ENCODE assay signal across 7 mouse cellular contexts in genomic region chr1:156222205-156223000, GRCm38 (mm10). TPM values are rescaled to one million over a fixed set of nuclear protein-coding genes. Genes with fewer than 3 reads are reported as not detected.
A peak's percentile ranks its signal among the peaks of the same experiment; 100 is the strongest.
DNase-seq lines count a peak whose midpoint lies in the region; ATAC-seq lines count a peak whose summit lies in the region.

No protein-coding gene starts in this region.

- H3K4me3 ChIP-seq in forebrain, embryonic 13.5 days: no peak overlapping the region

- H3K9me3 ChIP-seq in forebrain, embryonic 13.5 days (replicated peaks): no peaks in the 10 kb centered on the region

- DNase-seq in 3T3-L1 (ENCODE audit: low read depth, low spot score) (peak; percentile 22), MN1 (ENCODE audit: low spot score) (peak; percentile 39)
- DNase-seq in heart, postnatal 10 days: peak; percentile 62 to 67
- peak; percentile 42 for DNase-seq in lung, postnatal 10 days
- no peak for DNase-seq in B cell, adult 2 months
- DNase-seq in frontal cortex, postnatal 36 days (ENCODE audit: low spot score in 2 of 2): no peak

- H3K36me3 ChIP-seq in forebrain, embryonic 13.5 days (ENCODE audit: poor library complexity, severe bottlenecking): no peaks in the 10 kb centered on the region

- no peak overlapping the region for H3K9ac ChIP-seq in forebrain, embryonic 13.5 days

- no peak overlapping the region; the same call in 1 of the 2 replicates for H3K27ac ChIP-seq in forebrain, embryonic 13.5 days

- H3K4me1 ChIP-seq in forebrain, embryonic 13.5 days: peaks cover 12% of the 10 kb centered on the region; the same call in 1 of the 2 replicates

- no peak overlapping the region for H3K4me2 ChIP-seq in forebrain, embryonic 13.5 days

- intact Hi-C loops in heart, postnatal 10 days (cut with DNase I): no loop called here

- WGBS in forebrain, embryonic 13.5 days: 55% methylated on average over 13 of the region's 13 CpGs

- no peaks in the 10 kb centered on the region for H3K27me3 ChIP-seq in forebrain, embryonic 13.5 days

- ATAC-seq in forebrain, embryonic 13.5 days: no peak

RNA-seq across cellular contexts. Expression of gene Fam163a, which starts 17.6 kb away (rescaled TPM):
- under 1 TPM; 0.17 TPM for total RNA-seq in heart, postnatal 10 days (2021)
- 2.1 and 2.2 TPM in 2 replicates for polyA plus RNA-seq in forebrain, embryonic 13.5 days (2015; fragmentation: Nextera tagmentation; extraction: Ambion mirVana)

Comparison
In these comparisons a context has a peak if more than half of its experiments do, and no peak if none do; other contexts are left out.
1. DNase-seq: peak in 3T3-L1 (single experiment), MN1 (single experiment), heart, postnatal 10 days (2 of 2) and lung, postnatal 10 days (single experiment); none in B cell, adult 2 months (0 of 2) and frontal cortex, postnatal 36 days (0 of 2).